Mouse (Mus musculus) midbrain, postnatal 0 days (tissue): ENCODE measurements around the gene Crnkl1. TPM values are rescaled to one million over a fixed set of nuclear protein-coding genes. Genes with fewer than 3 reads are reported as not detected.

Source experiments
- ATAC-seq: fragments of 200-750 bp; cut with Nextera tagmentation; 2 replicates; pipeline ENCODE4 v1.8.0; 2017; ENCODE audit warnings: moderate number of reproducible peaks, mild to moderate bottlenecking, moderate TSS enrichment, moderate library complexity; ENCODE audit not compliant: low FRiP score
- DNase-seq: peaks from one replicate; pipeline ENCODE4 v3.0.0-alpha.2; 2015; ENCODE audit warnings: low spot score
- H3K27ac ChIP-seq: fragments of 300-500 bp; sonication (generic); 2 replicates; pipeline ENCODE4 v1.5.1; 2014; ENCODE audit warnings: low read depth, mild to moderate bottlenecking, low read length, mixed read lengths
- H3K27me3 ChIP-seq: fragments of 300-500 bp; sonication (generic); 2 replicates; pipeline ENCODE4 v1.6.1; 2014; ENCODE audit warnings: low read length, control low read depth, mixed read lengths; ENCODE audit not compliant: insufficient read depth
- H3K36me3 ChIP-seq: fragments of 300-500 bp; sonication (generic); 2 replicates; pipeline ENCODE4 v1.6.1; 2014; ENCODE audit warnings: low read length, control low read depth, mixed read lengths; ENCODE audit not compliant: insufficient read depth
- H3K4me1 ChIP-seq: fragments of 300-500 bp; sonication (generic); 2 replicates; pipeline ENCODE4 v1.6.1; 2014; ENCODE audit warnings: mild to moderate bottlenecking, control low read depth, antibody characterized with exemption, low read length, mixed read lengths; ENCODE audit not compliant: insufficient read depth
- H3K4me2 ChIP-seq: fragments of 300-500 bp; sonication (generic); 2 replicates; pipeline ENCODE4 v1.6.1; 2014; ENCODE audit warnings: low read depth, mild to moderate bottlenecking, low read length, mixed read lengths; ENCODE audit not compliant: poor library complexity, severe bottlenecking
- H3K4me3 ChIP-seq: fragments of 300-500 bp; sonication (generic); 2 replicates; pipeline ENCODE4 v1.5.1; 2014; ENCODE audit warnings: low read depth, mild to moderate bottlenecking, low read length, moderate library complexity
- H3K9ac ChIP-seq: fragments of 300-500 bp; sonication (generic); replicated peaks from 2 replicates; pipeline ENCODE4 v1.6.1; 2014; ENCODE audit warnings: mild to moderate bottlenecking, low read length, moderate library complexity, mixed read lengths; ENCODE audit not compliant: poor library complexity, severe bottlenecking
- H3K9me3 ChIP-seq: fragments of 300-500 bp; sonication (generic); 2 replicates; pipeline ENCODE4 v1.6.1; 2016; ENCODE audit warnings: low read length, control low read depth
- CTCF ChIP-seq: IDR thresholded peaks from 2 replicates; pipeline ENCODE4 v1.5.1; 2016; ENCODE audit warnings: antibody characterized with exemption, mild to moderate bottlenecking
- WGBS: fragments of 180-500 bp; shearing (Covaris S2); extraction: QIAGEN DNeasy Blood & Tissue Kit; methylation state at CpG from one replicate; pipeline ENCODE4 v1.1.7; 2014; 5-methylcytosine and 5-hydroxymethylcytosine counted together
- microRNA-seq: library from miRNA; unstranded; fragments of <30 nt; microRNA quantifications from one replicate; pipeline ENCODE4, GENCODE M21; 2016; ENCODE audit warnings: borderline number of aligned reads
- polyA plus RNA-seq: library from polyadenylated mRNA; unstranded; fragments of >200 nt; fragmentation: Nextera tagmentation; extraction: Ambion mirVana; gene quantifications from 2 replicates; pipeline ENCODE4 v1.2.1, GENCODE M21; 2015
- total RNA-seq: library from RNA; depleted of rRNA; stranded (reverse); fragments of >200 nt; gene quantifications from 2 replicates; pipeline ENCODE4 v1.2.3, GENCODE M21; 2014; rRNA removed

The Crnkl1 gene
- total and polyA plus RNA-seq, 2 experiments from 2014 or later: 15.5 to 16.2 TPM

GRCm38 (mm10) chr2:145874879-145875482 is 59.8 kb downstream of the Crnkl1 start:
- ATAC-seq (no peak), DNase-seq (no peak)
- Histone ChIP-seq H3K4me2 (no peak overlapping the region), H3K27ac (no peak overlapping the region), H3K4me1 (no peaks in the 10 kb centered on the region), H3K27me3 (no peaks in the 10 kb centered on the region), H3K9me3 (no peaks in the 10 kb centered on the region), H3K9ac (no peak overlapping the region), H3K4me3 (no peak overlapping the region), H3K36me3 (peaks cover 7% of the 10 kb centered on the region; the same call in 1 of the 2 replicates)
- WGBS: 74% methylated on average over 3 of the region's 3 CpGs
- no peak for TF ChIP-seq CTCF

GRCm38 (mm10) chr2:145873953-145874352 is 60.9 kb downstream of the Crnkl1 start:
- no peak overlapping the region for H3K9ac ChIP-seq
- 71% methylated on average over 1 of the region's 1 CpGs for WGBS
- H3K4me3 ChIP-seq: no peak overlapping the region
- no peak for TF ChIP-seq CTCF
- H3K27ac ChIP-seq: no peak overlapping the region
- ATAC-seq: no peak
- H3K4me2 ChIP-seq: no peak overlapping the region
- H3K27me3 ChIP-seq: no peaks in the 10 kb centered on the region
- H3K9me3 ChIP-seq: no peaks in the 10 kb centered on the region
- H3K4me1 ChIP-seq: no peaks in the 10 kb centered on the region
- DNase-seq: no peak
- peaks cover 4% of the 10 kb centered on the region; the same call in 1 of the 2 replicates for H3K36me3 ChIP-seq

GRCm38 (mm10) chr2:145872099-145872498 is 62.7 kb downstream of the Crnkl1 start:
- Histone ChIP-seq H3K9ac (no peak overlapping the region), H3K9me3 (no peaks in the 10 kb centered on the region), H3K4me3 (no peak overlapping the region), H3K36me3 (0 out of 2 replicates have a peak, but pooled peaks cover 4% of the 10 kb centered on the region), H3K27ac (no peak overlapping the region), H3K4me1 (no peaks in the 10 kb centered on the region), H3K4me2 (no peak overlapping the region), H3K27me3 (no peaks in the 10 kb centered on the region)
- no peak for TF ChIP-seq CTCF
- ATAC-seq: no peak
- DNase-seq: no peak
- 96% methylated on average over 1 of the region's 1 CpGs for WGBS

GRCm38 (mm10) chr2:145871308-145871707 is 63.5 kb downstream of the Crnkl1 start:
- no peaks in the 10 kb centered on the region for H3K4me1 ChIP-seq
- no peak for TF ChIP-seq CTCF
- no peaks in the 10 kb centered on the region for H3K27me3 ChIP-seq
- H3K4me3 ChIP-seq: no peak overlapping the region
- DNase-seq: no peak
- H3K27ac ChIP-seq: no peak overlapping the region
- 74% methylated on average over 4 of the region's 4 CpGs for WGBS
- H3K4me2 ChIP-seq: no peak overlapping the region
- no peak for ATAC-seq
- H3K9me3 ChIP-seq: no peaks in the 10 kb centered on the region
- H3K9ac ChIP-seq: no peak overlapping the region
- H3K36me3 ChIP-seq: 0 out of 2 replicates have a peak, but pooled peaks cover 2% of the 10 kb centered on the region

Small RNAs within 50 kb of the gene (microRNA-seq; reads per million reads assigned to microRNA genes)
- gene Gm25026: not detected

Other genes starting within 250 kb of the Crnkl1 start
- gene Naa20, start 32.9 kb downstream of the Crnkl1 start, total RNA-seq: 106 and 129 TPM in 2 replicates
- gene Naa20, start 32.9 kb downstream of the Crnkl1 start, polyA plus RNA-seq: 153 and 160 TPM in 2 replicates
- gene Cfap61, start 230 bp downstream of the Crnkl1 start, total RNA-seq: 2.5 and 4.9 TPM in 2 replicates
- gene Cfap61, start 230 bp downstream of the Crnkl1 start, polyA plus RNA-seq: 2.7 and 3.7 TPM in 2 replicates